Mouse (Mus musculus): Measurements from ENCODE around the gene Fras1. TPM values are rescaled to one million over a fixed set of nuclear protein-coding genes. Genes with fewer than 3 reads are reported as not detected.

Gene Fras1
- polyA plus RNA-seq, 1 experiment from 2014 or later = 3.4 TPM

DNA sequence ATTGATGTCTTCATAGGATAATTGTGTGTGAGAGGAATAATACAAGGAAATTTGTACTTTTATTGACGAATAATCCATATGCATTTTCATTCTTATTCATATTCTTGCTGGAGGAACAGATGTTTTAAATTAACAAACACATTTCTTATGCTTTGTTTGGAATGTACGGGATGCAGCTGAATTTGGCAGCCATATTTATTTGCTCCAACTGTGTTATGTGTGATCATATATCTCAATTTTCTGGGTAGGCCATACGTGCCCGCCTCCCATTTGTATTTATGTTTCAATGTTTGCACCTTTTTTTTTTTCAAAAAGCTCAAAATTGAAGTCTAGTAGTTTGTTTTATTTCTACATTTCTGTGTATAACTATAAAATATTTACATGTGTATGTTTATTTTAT lies 21.2 kb downstream of the Fras1 start:
- Histone ChIP-seq H3K4me3 (ENCODE audit: low read depth, low read length) (no peak overlapping the region), H3K27ac (replicated peaks) (no peak overlapping the region), H3K27me3 (ENCODE audit: control insufficient read depth, insufficient read depth, low read length) (no peaks in the 10 kb centered on the region), H3K9me3 (ENCODE audit: control insufficient read depth, low read length) (no peaks in the 10 kb centered on the region), H3K9ac (ENCODE audit: low read length) (no peak overlapping the region), H3K36me3 (ENCODE audit: control insufficient read depth, insufficient read depth, low read length) (no peaks in the 10 kb centered on the region), H3K4me2 (replicated peaks; ENCODE audit: low read depth) (no peak overlapping the region), H3K4me1 (replicated peaks; ENCODE audit: control insufficient read depth, insufficient read depth) (no peaks in the 10 kb centered on the region)
- 80% methylated on average over 4 of the region's 4 CpGs for WGBS
- ATAC-seq (ENCODE audit: low FRiP score, low TSS enrichment) (no peak), DNase-seq (ENCODE audit: low spot score) (no peak)
- TF ChIP-seq CTCF (IDR thresholded peaks at IDR 0.05; ENCODE audit: low read depth) = no peak
- TF ChIP-seq EP300 (optimal IDR thresholded peaks at IDR 0.05) = no peak

DNA sequence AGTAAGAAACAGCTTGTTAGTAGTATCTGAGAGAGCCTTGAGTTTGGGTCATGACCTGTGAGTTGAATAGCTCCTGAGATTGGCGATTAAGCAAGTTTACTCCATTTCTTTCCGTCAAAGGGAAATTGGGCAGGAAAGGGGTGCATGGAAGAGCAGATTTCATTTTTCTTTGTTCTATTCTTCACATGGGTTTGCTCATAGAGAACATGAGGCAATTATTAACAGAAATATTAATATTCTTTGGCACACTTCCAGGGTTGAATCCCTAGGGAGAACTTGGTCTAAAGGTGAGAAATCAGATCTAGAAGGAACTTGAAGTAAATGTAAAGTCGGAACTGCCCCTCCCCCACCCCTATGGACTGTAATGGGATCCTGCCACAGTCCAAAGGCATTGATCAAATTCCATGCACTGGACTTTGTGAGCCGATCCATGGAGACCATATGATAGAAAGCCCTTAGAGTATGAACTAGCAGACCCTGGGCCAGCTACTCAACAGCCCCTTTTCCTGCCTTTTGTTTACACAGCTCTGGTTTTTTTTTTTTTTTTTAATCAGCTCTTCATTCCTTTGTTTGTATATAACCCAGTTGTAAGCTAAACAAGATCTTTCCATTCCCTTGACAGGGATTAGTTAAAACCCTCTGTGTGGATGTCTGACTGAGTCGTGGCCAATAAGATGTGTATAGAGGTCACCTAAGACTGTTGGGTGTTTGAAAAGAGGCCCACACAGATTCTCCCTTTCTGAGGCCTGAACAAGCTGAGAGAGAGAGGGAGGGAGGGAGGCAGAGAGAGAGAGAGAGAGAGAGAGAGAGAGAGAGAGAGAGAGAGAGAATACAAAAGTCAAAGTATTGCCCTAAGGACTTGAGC lies 22.3 kb downstream of the Fras1 start:
- no peaks in the 10 kb centered on the region for H3K27me3 ChIP-seq (ENCODE audit: control insufficient read depth, insufficient read depth, low read length)
- H3K4me2 ChIP-seq (replicated peaks; ENCODE audit: low read depth) = no peak overlapping the region
- H3K27ac ChIP-seq (replicated peaks) = 0 out of 2 replicates have a peak overlapping the region, but pooled peaks have one; percentile 18
- DNase-seq (ENCODE audit: low spot score) = peak; percentile 61
- no peak overlapping the region for H3K9ac ChIP-seq (ENCODE audit: low read length)
- H3K4me3 ChIP-seq (ENCODE audit: low read depth, low read length) = no peak overlapping the region
- peak; percentile 78 for ATAC-seq (ENCODE audit: low FRiP score, low TSS enrichment)
- no peaks in the 10 kb centered on the region for H3K4me1 ChIP-seq (replicated peaks; ENCODE audit: control insufficient read depth, insufficient read depth)
- TF ChIP-seq CTCF (IDR thresholded peaks at IDR 0.05; ENCODE audit: low read depth) (no peak), EP300 (optimal IDR thresholded peaks at IDR 0.05) (no peak)
- 16% methylated on average over 5 of the region's 5 CpGs for WGBS
- no peaks in the 10 kb centered on the region for H3K36me3 ChIP-seq (ENCODE audit: control insufficient read depth, insufficient read depth, low read length)
- H3K9me3 ChIP-seq (ENCODE audit: control insufficient read depth, low read length) = no peaks in the 10 kb centered on the region

DNA sequence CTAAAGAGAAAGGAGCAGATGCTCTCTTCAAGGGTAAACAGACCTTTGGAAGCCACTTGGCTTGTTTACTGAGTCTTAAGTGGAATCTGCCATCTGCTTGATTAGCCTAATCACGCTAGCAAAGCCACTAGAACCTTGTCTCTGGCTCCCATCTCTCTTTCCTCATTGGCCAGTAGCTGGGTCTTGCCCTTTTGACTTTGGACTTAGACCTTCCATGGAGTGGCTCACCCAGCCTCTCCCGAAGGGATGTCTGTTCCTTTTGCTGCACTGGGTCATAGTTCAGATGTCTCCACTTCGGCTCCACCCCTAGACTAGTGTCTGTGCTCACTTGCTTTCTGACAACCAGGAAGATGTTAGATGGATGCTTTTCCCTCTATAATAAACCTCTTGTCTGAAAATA lies 28.8 kb downstream of the Fras1 start:
- H3K4me1 ChIP-seq (replicated peaks; ENCODE audit: control insufficient read depth, insufficient read depth) = no peaks in the 10 kb centered on the region
- DNase-seq (ENCODE audit: low spot score) = no peak
- H3K9me3 ChIP-seq (ENCODE audit: control insufficient read depth, low read length) = no peaks in the 10 kb centered on the region
- no peak overlapping the region for H3K4me3 ChIP-seq (ENCODE audit: low read depth, low read length)
- H3K27ac ChIP-seq (replicated peaks) = no peak overlapping the region
- H3K36me3 ChIP-seq (ENCODE audit: control insufficient read depth, insufficient read depth, low read length) = no peaks in the 10 kb centered on the region
- TF ChIP-seq EP300 (optimal IDR thresholded peaks at IDR 0.05) (no peak), CTCF (IDR thresholded peaks at IDR 0.05; ENCODE audit: low read depth) (no peak)
- H3K9ac ChIP-seq (ENCODE audit: low read length) = no peak overlapping the region
- H3K27me3 ChIP-seq (ENCODE audit: control insufficient read depth, insufficient read depth, low read length) = no peaks in the 10 kb centered on the region
- WGBS = 72% methylated on average over 3 of the region's 3 CpGs
- no peak for ATAC-seq (ENCODE audit: low FRiP score, low TSS enrichment)
- no peak overlapping the region for H3K4me2 ChIP-seq (replicated peaks; ENCODE audit: low read depth)

DNA sequence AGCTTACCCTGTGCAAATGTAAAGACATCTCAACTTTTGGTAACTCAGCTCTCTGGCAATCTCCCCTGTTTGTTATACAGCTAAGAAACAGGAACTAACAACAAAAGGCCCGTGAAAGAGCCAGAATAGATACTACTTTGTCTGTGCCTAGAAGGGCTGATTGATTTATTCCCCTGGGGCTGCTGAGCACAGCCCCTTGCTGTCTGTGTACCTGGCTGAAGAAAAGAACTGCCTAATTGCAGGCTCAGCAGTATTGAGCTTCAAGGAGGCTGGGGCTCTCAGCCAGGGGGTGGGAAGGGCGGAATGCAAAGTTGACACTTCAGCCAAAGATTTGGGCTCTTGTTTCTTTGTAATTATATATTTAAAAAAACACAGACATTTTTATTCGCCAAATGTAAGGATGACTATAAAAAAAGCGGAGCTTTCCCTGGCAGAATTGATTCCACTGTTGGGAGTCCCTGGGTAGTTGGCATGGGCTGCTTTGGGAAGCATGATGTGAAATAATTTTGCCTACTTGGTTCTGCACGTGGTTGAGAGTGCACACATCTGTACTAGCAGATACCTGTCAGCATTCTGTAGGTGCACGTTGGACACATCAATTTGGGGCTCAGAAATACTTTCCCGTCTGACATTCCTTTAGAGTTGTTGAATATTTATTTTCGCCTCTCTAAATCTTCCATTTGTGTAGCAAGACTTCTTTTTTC lies 31.5 kb downstream of the Fras1 start:
- Histone ChIP-seq H3K27me3 (ENCODE audit: control insufficient read depth, insufficient read depth, low read length) (no peaks in the 10 kb centered on the region), H3K4me1 (replicated peaks; ENCODE audit: control insufficient read depth, insufficient read depth) (no peaks in the 10 kb centered on the region), H3K27ac (replicated peaks) (no peak overlapping the region), H3K9me3 (ENCODE audit: control insufficient read depth, low read length) (no peaks in the 10 kb centered on the region), H3K9ac (ENCODE audit: low read length) (no peak overlapping the region), H3K4me2 (replicated peaks; ENCODE audit: low read depth) (no peak overlapping the region), H3K36me3 (ENCODE audit: control insufficient read depth, insufficient read depth, low read length) (no peaks in the 10 kb centered on the region), H3K4me3 (ENCODE audit: low read depth, low read length) (no peak overlapping the region)
- ATAC-seq (ENCODE audit: low FRiP score, low TSS enrichment) = no peak
- no peak for DNase-seq (ENCODE audit: low spot score)
- TF ChIP-seq EP300 (optimal IDR thresholded peaks at IDR 0.05) (no peak), CTCF (IDR thresholded peaks at IDR 0.05; ENCODE audit: low read depth) (no peak)
- 49% methylated on average over 8 of the region's 8 CpGs for WGBS

DNA sequence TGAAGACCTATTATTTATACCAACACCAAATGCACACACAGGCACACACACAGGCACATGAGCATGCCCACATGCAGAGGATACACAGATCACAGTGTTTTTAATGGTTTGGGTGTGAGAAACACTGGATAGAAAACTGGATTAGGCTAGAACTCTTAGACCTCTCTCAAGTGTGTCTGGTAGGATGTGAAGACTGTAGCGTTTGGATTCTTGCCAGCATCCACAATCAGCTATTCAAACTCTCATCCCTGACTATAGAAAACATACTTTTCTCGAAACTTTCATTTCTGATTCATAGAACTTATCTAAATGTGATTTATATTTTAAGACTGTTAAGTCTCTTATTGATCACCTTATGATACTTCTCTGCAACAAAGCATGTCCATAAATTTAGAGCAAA lies 34.5 kb downstream of the Fras1 start:
- WGBS = 50% methylated on average over 2 of the region's 2 CpGs

More for the DNA sequence above, 34.5 kb downstream of the Fras1 start:
- Histone ChIP-seq H3K4me1 (replicated peaks; ENCODE audit: control insufficient read depth, insufficient read depth) (no peaks in the 10 kb centered on the region), H3K4me3 (ENCODE audit: low read depth, low read length) (no peak overlapping the region), H3K4me2 (replicated peaks; ENCODE audit: low read depth) (no peak overlapping the region), H3K36me3 (ENCODE audit: control insufficient read depth, insufficient read depth, low read length) (no peaks in the 10 kb centered on the region), H3K9ac (ENCODE audit: low read length) (no peak overlapping the region), H3K27me3 (ENCODE audit: control insufficient read depth, insufficient read depth, low read length) (no peaks in the 10 kb centered on the region), H3K9me3 (ENCODE audit: control insufficient read depth, low read length) (no peaks in the 10 kb centered on the region), H3K27ac (replicated peaks) (no peak overlapping the region)
- DNase-seq (ENCODE audit: low spot score) (no peak), ATAC-seq (ENCODE audit: low FRiP score, low TSS enrichment) (no peak)
- TF ChIP-seq EP300 (optimal IDR thresholded peaks at IDR 0.05) = no peak
- no peak for TF ChIP-seq CTCF (IDR thresholded peaks at IDR 0.05; ENCODE audit: low read depth)

All from stomach, postnatal 0 days (tissue).